Mouse (Mus musculus): Measurements from ENCODE around the gene Ncf4. TPM values are rescaled to one million over a fixed set of nuclear protein-coding genes. Genes with fewer than 3 reads are reported as not detected.
"Not testable (repeated sequence)": the region's sequence is repeated elsewhere in the genome, so short reads cannot be mapped to it uniquely, and the experiment has no call there.

The Ncf4 gene
- polyA plus RNA-seq, 1 experiment = 14.6 TPM

GRCm38 (mm10) chr15:78267865-78268264, 23.3 kb downstream of the Ncf4 start:
- Histone ChIP-seq H3K27ac (ENCODE audit: insufficient read depth, low read depth, low read length) (no peak overlapping the region), H3K4me3 (ENCODE audit: low read depth, low read length) (no peak overlapping the region), H3K27me3 (ENCODE audit: control insufficient read depth, insufficient read depth, low read length) (no peaks in the 10 kb centered on the region), H3K36me3 (ENCODE audit: control insufficient read depth, insufficient read depth, low read length) (no peaks in the 10 kb centered on the region), H3K4me1 (ENCODE audit: control insufficient read depth, insufficient read depth, insufficient read length, low read length) (no peaks in the 10 kb centered on the region)
- 32% methylated on average over 4 of the region's 4 CpGs for WGBS
- TF ChIP-seq POLR2A (IDR thresholded peaks at IDR 0.05; ENCODE audit: low read depth, low read length) = no peak
- no peak for TF ChIP-seq CTCF (IDR thresholded peaks at IDR 0.05; ENCODE audit: extremely low read depth, insufficient read length, insufficient replicate concordance, low read depth, low read length)

- H3K4me1 ChIP-seq (ENCODE audit: control insufficient read depth, insufficient read depth, insufficient read length, low read length) = no peaks in the 10 kb centered on the region
Observed at GRCm38 (mm10) chr15:78271208-78271607, 26.6 kb downstream of the Ncf4 start.

GRCm38 (mm10) chr15:78278308-78278707, 33.7 kb downstream of the Ncf4 start:
- Histone ChIP-seq H3K4me1 (ENCODE audit: control insufficient read depth, insufficient read depth, insufficient read length, low read length) (no peaks in the 10 kb centered on the region), H3K27ac (ENCODE audit: insufficient read depth, low read depth, low read length) (no peak overlapping the region), H3K27me3 (ENCODE audit: control insufficient read depth, insufficient read depth, low read length) (no peaks in the 10 kb centered on the region), H3K4me3 (ENCODE audit: low read depth, low read length) (no peak overlapping the region), H3K36me3 (ENCODE audit: control insufficient read depth, insufficient read depth, low read length) (no peaks in the 10 kb centered on the region)
- 68% methylated on average over 2 of the region's 2 CpGs for WGBS
- TF ChIP-seq POLR2A (IDR thresholded peaks at IDR 0.05; ENCODE audit: low read depth, low read length) = no peak
- TF ChIP-seq CTCF (IDR thresholded peaks at IDR 0.05; ENCODE audit: extremely low read depth, insufficient read length, insufficient replicate concordance, low read depth, low read length) = no peak

More at GRCm38 (mm10) chr15:78271208-78271607, 26.6 kb downstream of the Ncf4 start:
- Histone ChIP-seq H3K27ac (ENCODE audit: insufficient read depth, low read depth, low read length) (no peak overlapping the region), H3K27me3 (ENCODE audit: control insufficient read depth, insufficient read depth, low read length) (no peaks in the 10 kb centered on the region), H3K36me3 (ENCODE audit: control insufficient read depth, insufficient read depth, low read length) (no peaks in the 10 kb centered on the region), H3K4me3 (ENCODE audit: low read depth, low read length) (no peak overlapping the region)
- TF ChIP-seq POLR2A (IDR thresholded peaks at IDR 0.05; ENCODE audit: low read depth, low read length) (no peak), CTCF (IDR thresholded peaks at IDR 0.05; ENCODE audit: extremely low read depth, insufficient read length, insufficient replicate concordance, low read depth, low read length) (no peak)

- WGBS = 78% methylated on average over 5 of the region's 5 CpGs
- Histone ChIP-seq H3K4me1 (ENCODE audit: control insufficient read depth, insufficient read depth, insufficient read length, low read length) (no peaks in the 10 kb centered on the region), H3K4me3 (ENCODE audit: low read depth, low read length) (no peak overlapping the region), H3K27ac (ENCODE audit: insufficient read depth, low read depth, low read length) (no peak overlapping the region), H3K36me3 (ENCODE audit: control insufficient read depth, insufficient read depth, low read length) (no peaks in the 10 kb centered on the region), H3K27me3 (ENCODE audit: control insufficient read depth, insufficient read depth, low read length) (no peaks in the 10 kb centered on the region)
- TF ChIP-seq CTCF (IDR thresholded peaks at IDR 0.05; ENCODE audit: extremely low read depth, insufficient read length, insufficient replicate concordance, low read depth, low read length) = no peak
- TF ChIP-seq POLR2A (IDR thresholded peaks at IDR 0.05; ENCODE audit: low read depth, low read length) = no peak
Observed at GRCm38 (mm10) chr15:78287941-78288340, 43.3 kb downstream of the Ncf4 start.

- H3K27me3 ChIP-seq (ENCODE audit: control insufficient read depth, insufficient read depth, low read length); H3K27ac ChIP-seq (ENCODE audit: insufficient read depth, low read depth, low read length); H3K4me3 ChIP-seq (ENCODE audit: low read depth, low read length); H3K4me1 ChIP-seq (ENCODE audit: control insufficient read depth, insufficient read depth, insufficient read length, low read length); H3K36me3 ChIP-seq (ENCODE audit: control insufficient read depth, insufficient read depth, low read length): not testable (repeated sequence)
- WGBS = 55% methylated on average over 5 of the region's 5 CpGs
Observed at GRCm38 (mm10) chr15:78289775-78290174, 45.2 kb downstream of the Ncf4 start.

- H3K27me3 ChIP-seq (ENCODE audit: control insufficient read depth, insufficient read depth, low read length); H3K4me1 ChIP-seq (ENCODE audit: control insufficient read depth, insufficient read depth, insufficient read length, low read length); H3K4me3 ChIP-seq (ENCODE audit: low read depth, low read length); H3K36me3 ChIP-seq (ENCODE audit: control insufficient read depth, insufficient read depth, low read length); H3K27ac ChIP-seq (ENCODE audit: insufficient read depth, low read depth, low read length): not testable (repeated sequence)
- WGBS = 6% methylated on average over 2 of the region's 2 CpGs
Observed at GRCm38 (mm10) chr15:78293228-78293627, 48.6 kb downstream of the Ncf4 start.

- H3K36me3 ChIP-seq (ENCODE audit: control insufficient read depth, insufficient read depth, low read length) = no peaks in the 10 kb centered on the region
- H3K27ac ChIP-seq (ENCODE audit: insufficient read depth, low read depth, low read length) = no peak overlapping the region
- 72% methylated on average over 4 of the region's 4 CpGs for WGBS
- no peaks in the 10 kb centered on the region for H3K27me3 ChIP-seq (ENCODE audit: control insufficient read depth, insufficient read depth, low read length)
- no peaks in the 10 kb centered on the region for H3K4me1 ChIP-seq (ENCODE audit: control insufficient read depth, insufficient read depth, insufficient read length, low read length)
- no peak overlapping the region for H3K4me3 ChIP-seq (ENCODE audit: low read depth, low read length)
- TF ChIP-seq POLR2A (IDR thresholded peaks at IDR 0.05; ENCODE audit: low read depth, low read length) = no peak
- TF ChIP-seq CTCF (IDR thresholded peaks at IDR 0.05; ENCODE audit: extremely low read depth, insufficient read length, insufficient replicate concordance, low read depth, low read length) = no peak
Observed at GRCm38 (mm10) chr15:78293716-78294115, 49.1 kb downstream of the Ncf4 start.

GRCm38 (mm10) chr15:78298558-78298957, 54.0 kb downstream of the Ncf4 start:
- Histone ChIP-seq H3K36me3 (ENCODE audit: control insufficient read depth, insufficient read depth, low read length) (no peaks in the 10 kb centered on the region), H3K4me3 (ENCODE audit: low read depth, low read length) (no peak overlapping the region), H3K4me1 (ENCODE audit: control insufficient read depth, insufficient read depth, insufficient read length, low read length) (no peaks in the 10 kb centered on the region), H3K27ac (ENCODE audit: insufficient read depth, low read depth, low read length) (no peak overlapping the region), H3K27me3 (ENCODE audit: control insufficient read depth, insufficient read depth, low read length) (no peaks in the 10 kb centered on the region)
- WGBS = 70% methylated on average over 1 of the region's 1 CpGs
- TF ChIP-seq POLR2A (IDR thresholded peaks at IDR 0.05; ENCODE audit: low read depth, low read length) (no peak), CTCF (IDR thresholded peaks at IDR 0.05; ENCODE audit: extremely low read depth, insufficient read length, insufficient replicate concordance, low read depth, low read length) (no peak)

All from small intestine, adult 2 months (tissue).